Mouse (Mus musculus) midbrain, postnatal 0 days (tissue): ENCODE measurements around the gene Nub1. TPM values are rescaled to one million over a fixed set of nuclear protein-coding genes. Genes with fewer than 3 reads are reported as not detected.
A peak's percentile ranks its signal among the peaks of the same experiment; 100 is the strongest.

Source experiments
- ATAC-seq: fragments of 200-750 bp; cut with Nextera tagmentation; 2 replicates; pipeline ENCODE4 v1.8.0; 2017; ENCODE audit warnings: moderate number of reproducible peaks, mild to moderate bottlenecking, moderate TSS enrichment, moderate library complexity; ENCODE audit not compliant: low FRiP score
- DNase-seq: peaks from one replicate; pipeline ENCODE4 v3.0.0-alpha.2; 2015; ENCODE audit warnings: low spot score
- H3K27ac ChIP-seq: fragments of 300-500 bp; sonication (generic); 2 replicates; pipeline ENCODE4 v1.5.1; 2014; ENCODE audit warnings: low read depth, mild to moderate bottlenecking, low read length, mixed read lengths
- H3K27me3 ChIP-seq: fragments of 300-500 bp; sonication (generic); 2 replicates; pipeline ENCODE4 v1.6.1; 2014; ENCODE audit warnings: low read length, control low read depth, mixed read lengths; ENCODE audit not compliant: insufficient read depth
- H3K36me3 ChIP-seq: fragments of 300-500 bp; sonication (generic); 2 replicates; pipeline ENCODE4 v1.6.1; 2014; ENCODE audit warnings: low read length, control low read depth, mixed read lengths; ENCODE audit not compliant: insufficient read depth
- H3K4me1 ChIP-seq: fragments of 300-500 bp; sonication (generic); 2 replicates; pipeline ENCODE4 v1.6.1; 2014; ENCODE audit warnings: mild to moderate bottlenecking, control low read depth, antibody characterized with exemption, low read length, mixed read lengths; ENCODE audit not compliant: insufficient read depth
- H3K4me2 ChIP-seq: fragments of 300-500 bp; sonication (generic); 2 replicates; pipeline ENCODE4 v1.6.1; 2014; ENCODE audit warnings: low read depth, mild to moderate bottlenecking, low read length, mixed read lengths; ENCODE audit not compliant: poor library complexity, severe bottlenecking
- H3K4me3 ChIP-seq: fragments of 300-500 bp; sonication (generic); 2 replicates; pipeline ENCODE4 v1.5.1; 2014; ENCODE audit warnings: low read depth, mild to moderate bottlenecking, low read length, moderate library complexity
- H3K9ac ChIP-seq: fragments of 300-500 bp; sonication (generic); replicated peaks from 2 replicates; pipeline ENCODE4 v1.6.1; 2014; ENCODE audit warnings: mild to moderate bottlenecking, low read length, moderate library complexity, mixed read lengths; ENCODE audit not compliant: poor library complexity, severe bottlenecking
- H3K9me3 ChIP-seq: fragments of 300-500 bp; sonication (generic); 2 replicates; pipeline ENCODE4 v1.6.1; 2016; ENCODE audit warnings: low read length, control low read depth
- CTCF ChIP-seq: IDR thresholded peaks from 2 replicates; pipeline ENCODE4 v1.5.1; 2016; ENCODE audit warnings: antibody characterized with exemption, mild to moderate bottlenecking
- WGBS: fragments of 180-500 bp; shearing (Covaris S2); extraction: QIAGEN DNeasy Blood & Tissue Kit; methylation state at CpG from one replicate; pipeline ENCODE4 v1.1.7; 2014; 5-methylcytosine and 5-hydroxymethylcytosine counted together
- polyA plus RNA-seq: library from polyadenylated mRNA; unstranded; fragments of >200 nt; fragmentation: Nextera tagmentation; extraction: Ambion mirVana; gene quantifications from 2 replicates; pipeline ENCODE4 v1.2.1, GENCODE M21; 2015
- total RNA-seq: library from RNA; depleted of rRNA; stranded (reverse); fragments of >200 nt; gene quantifications from 2 replicates; pipeline ENCODE4 v1.2.3, GENCODE M21; 2014; rRNA removed

Nub1 gene
- total and polyA plus RNA-seq, 2 experiments from 2014 or later, result 44.9 to 45.1 TPM

GRCm38 (mm10) chr5:24751305-24752174, 66.2 kb downstream of the Nub1 start:
- H3K9me3 ChIP-seq, result no peaks in the 10 kb centered on the region
- peak overlapping the region; percentile 73 for H3K9ac ChIP-seq
- DNase-seq, result peak; percentile 64
- peak; percentile 50 for ATAC-seq
- peak overlapping the region; percentile 89 for H3K4me2 ChIP-seq
- H3K4me3 ChIP-seq, result peak overlapping the region; percentile 46
- TF ChIP-seq CTCF, result no peak
- peaks cover 16% of the 10 kb centered on the region for H3K4me1 ChIP-seq
- peak overlapping the region; percentile 79 for H3K27ac ChIP-seq
- no peaks in the 10 kb centered on the region for H3K36me3 ChIP-seq
- H3K27me3 ChIP-seq, result no peaks in the 10 kb centered on the region
- 2% methylated on average over 25 of the region's 25 CpGs for WGBS

- no peak for DNase-seq
- no peaks in the 10 kb centered on the region for H3K36me3 ChIP-seq
- no peak overlapping the region for H3K4me3 ChIP-seq
- ATAC-seq, result no peak
- TF ChIP-seq CTCF, result no peak
- H3K4me1 ChIP-seq, result peaks cover 16% of the 10 kb centered on the region
- no peaks in the 10 kb centered on the region for H3K27me3 ChIP-seq
- peak overlapping the region; percentile 89 for H3K4me2 ChIP-seq
- H3K9ac ChIP-seq, result no peak overlapping the region
- H3K27ac ChIP-seq, result peak overlapping the region; percentile 79
- H3K9me3 ChIP-seq, result no peaks in the 10 kb centered on the region
- WGBS, result 14% methylated on average over 2 of the region's 2 CpGs
Measured at GRCm38 (mm10) chr5:24752175-24752498, 66.8 kb downstream of the Nub1 start.

GRCm38 (mm10) chr5:24756931-24757330, 71.6 kb downstream of the Nub1 start:
- H3K4me1 ChIP-seq, result peaks cover 1% of the 10 kb centered on the region; the same call in 1 of the 2 replicates
- DNase-seq, result no peak
- H3K36me3 ChIP-seq, result no peaks in the 10 kb centered on the region
- H3K4me2 ChIP-seq, result no peak overlapping the region
- no peak overlapping the region for H3K9ac ChIP-seq
- no peaks in the 10 kb centered on the region for H3K9me3 ChIP-seq
- no peak overlapping the region for H3K4me3 ChIP-seq
- no peak overlapping the region for H3K27ac ChIP-seq
- no peak for TF ChIP-seq CTCF
- WGBS, result 49% methylated on average over 3 of the region's 3 CpGs
- no peaks in the 10 kb centered on the region for H3K27me3 ChIP-seq
- ATAC-seq, result no peak

GRCm38 (mm10) chr5:24757816-24758215, 72.5 kb downstream of the Nub1 start, which contains the start of gene Crygn:
TSS of gene Crygn (minus strand) at chr5:24758008.
- H3K9ac ChIP-seq, result no peak within 1 kb of the TSS
- ATAC-seq (no peak), DNase-seq (no peak)
- H3K9me3 ChIP-seq, result no peaks in the 10 kb centered on the region
- H3K4me2 ChIP-seq, result no peak within 1 kb of the TSS
- 28% methylated on average over 18 of the region's 18 CpGs for WGBS
- no peak for TF ChIP-seq CTCF
- no peaks in the 10 kb centered on the region for H3K36me3 ChIP-seq
- no peak within 1 kb of the TSS for H3K4me3 ChIP-seq
- no peaks in the 10 kb centered on the region for H3K27me3 ChIP-seq
- no peaks in the 10 kb centered on the region for H3K4me1 ChIP-seq
- no peak within 1 kb of the TSS for H3K27ac ChIP-seq

Other genes with a start within 250 kb of the Nub1 start
- gene Fastk, start 240.2 kb upstream of the Nub1 start, total RNA-seq, result 139 and 174 TPM in 2 replicates
- gene Fastk, start 240.2 kb upstream of the Nub1 start, polyA plus RNA-seq, result 97.9 and 109 TPM in 2 replicates
- 52.1 and 91.5 TPM in 2 replicates for gene Tmub1, start 237.7 kb upstream of the Nub1 start, total RNA-seq
- gene Tmub1, start 237.7 kb upstream of the Nub1 start, polyA plus RNA-seq, result 65.3 and 65.5 TPM in 2 replicates
- 239 and 282 TPM in 2 replicates for gene Agap3, start 233.4 kb upstream of the Nub1 start, total RNA-seq
- gene Agap3, start 233.4 kb upstream of the Nub1 start, polyA plus RNA-seq, result 116 and 120 TPM in 2 replicates
- 0.33 TPM in 1 of 2 replicates, not detected in the other for gene Gbx1, start 158.3 kb upstream of the Nub1 start, total RNA-seq
- gene Gbx1, start 158.3 kb upstream of the Nub1 start, polyA plus RNA-seq, result 0.09 and 0.12 TPM in 2 replicates
- gene Asb10, start 144.6 kb upstream of the Nub1 start, total RNA-seq, result 1.2 TPM in 1 of 2 replicates, not detected in the other
- 0.31 and 0.39 TPM in 2 replicates for gene Asb10, start 144.6 kb upstream of the Nub1 start, polyA plus RNA-seq
- gene 4931409K22Rik, start 128.7 kb upstream of the Nub1 start, total RNA-seq, result not detected in 2 replicates
- not detected in 2 replicates for gene 4931409K22Rik, start 128.7 kb upstream of the Nub1 start, polyA plus RNA-seq
- gene Abcf2, start 108.1 kb upstream of the Nub1 start, total RNA-seq, result 55.9 and 57.0 TPM in 2 replicates
- 58.2 and 62.3 TPM in 2 replicates for gene Abcf2, start 108.1 kb upstream of the Nub1 start, polyA plus RNA-seq
- gene Chpf2, start 98.8 kb upstream of the Nub1 start, total RNA-seq, result 31.3 and 32.8 TPM in 2 replicates
- 25.5 and 26.3 TPM in 2 replicates for gene Chpf2, start 98.8 kb upstream of the Nub1 start, polyA plus RNA-seq
- gene Smarcd3, start 61.1 kb upstream of the Nub1 start, total RNA-seq, result 279 and 347 TPM in 2 replicates
- 187 and 189 TPM in 2 replicates for gene Smarcd3, start 61.1 kb upstream of the Nub1 start, polyA plus RNA-seq
- gene Wdr86, start 45.2 kb downstream of the Nub1 start, total RNA-seq, result 13.4 and 16.5 TPM in 2 replicates
- gene Wdr86, start 45.2 kb downstream of the Nub1 start, polyA plus RNA-seq, result 6.7 and 7.0 TPM in 2 replicates
- not detected in 2 replicates for gene Crygn, start 72.5 kb downstream of the Nub1 start, total RNA-seq
- gene Crygn, start 72.5 kb downstream of the Nub1 start, polyA plus RNA-seq, result 2.1 and 5.0 TPM in 2 replicates
- 96.0 and 102 TPM in 2 replicates for gene Rheb, start 157.1 kb downstream of the Nub1 start, total RNA-seq
- 287 and 291 TPM in 2 replicates for gene Rheb, start 157.1 kb downstream of the Nub1 start, polyA plus RNA-seq